Mouse (Mus musculus) embryo, embryonic 11 days (tissue): Measurements from ENCODE around the gene Gm45716.

ENCODE experiments used
- DNase-seq: peaks from one replicate; pipeline ENCODE4 v3.0.0-alpha.2; 2015

Gene Gm45716

DNA sequence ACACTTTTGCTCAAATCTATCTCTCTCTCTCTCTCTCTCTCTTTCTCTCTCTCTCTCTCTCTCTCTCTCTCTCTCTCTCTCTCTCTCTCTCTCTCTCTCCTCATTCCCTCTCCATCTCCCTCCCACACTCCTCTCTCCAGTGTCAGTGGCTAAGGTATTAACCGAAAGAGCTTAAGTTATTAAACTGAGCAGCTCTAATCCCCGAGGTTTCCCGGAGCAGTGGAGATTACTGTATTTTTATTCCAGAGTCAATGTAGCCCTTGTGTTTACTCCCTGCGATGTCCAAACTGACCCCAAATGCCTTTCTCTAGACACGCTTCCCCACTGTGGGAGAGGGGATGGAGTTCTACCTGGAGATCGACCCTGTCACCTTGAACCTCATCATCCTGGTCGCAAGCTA is at the start of gene Gm45716:
TSS of gene Gm45716 (plus strand) at position 243 of the 400 bp plus-strand sequence.
- DNase-seq = no peak

GRCm38 (mm10) chr11:90142393-90142792 is 45.1 kb upstream of the Gm45716 start:
- DNase-seq = no peak

- no peak for DNase-seq
Observed at GRCm38 (mm10) chr11:90142936-90143335, 44.5 kb upstream of the Gm45716 start.

- DNase-seq = no peak
Observed at GRCm38 (mm10) chr11:90146086-90146860, 41.2 kb upstream of the Gm45716 start.

DNA sequence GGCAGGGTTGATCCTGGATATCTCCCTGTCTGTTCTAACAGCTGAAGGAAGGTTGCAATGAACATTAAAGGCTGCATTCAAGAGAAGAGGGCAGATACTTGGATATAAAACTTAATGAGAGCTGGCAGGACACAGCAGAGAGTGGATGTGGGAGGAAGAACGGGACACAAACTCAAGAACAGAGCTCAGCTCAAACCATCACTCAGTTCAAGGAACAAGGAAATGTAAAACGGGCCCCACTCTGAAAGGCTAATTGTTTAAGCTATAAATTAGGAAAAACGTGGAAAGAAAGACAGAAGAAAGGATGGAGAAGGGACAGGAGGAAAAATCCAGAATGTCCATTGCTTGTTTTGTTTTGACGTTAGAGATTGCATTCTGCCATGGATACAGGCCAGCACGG is 32.4 kb upstream of the Gm45716 start:
- no peak for DNase-seq

- DNase-seq = peak; percentile 28
Observed at GRCm38 (mm10) chr11:90155466-90155865, 32.0 kb upstream of the Gm45716 start.

DNA sequence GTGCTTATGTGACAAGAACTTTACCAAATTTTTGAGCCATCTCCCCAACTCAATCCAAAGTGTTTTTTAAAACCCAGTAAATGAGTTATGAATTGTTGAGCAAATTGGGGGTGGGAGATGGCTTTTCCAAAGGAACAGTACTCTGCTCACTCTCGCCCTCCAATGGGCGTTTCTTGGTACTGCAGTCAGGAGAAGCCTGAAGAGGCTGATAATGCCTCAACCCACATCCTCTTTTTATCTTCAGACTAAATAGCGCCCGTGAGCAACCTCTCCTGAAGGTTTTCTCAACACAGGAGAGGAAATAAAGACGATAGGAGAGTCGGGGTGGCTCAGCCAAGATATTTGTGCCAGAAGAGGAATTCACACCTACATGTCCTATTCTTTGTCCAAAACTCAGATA is 19.7 kb upstream of the Gm45716 start:
- DNase-seq = peak; percentile 36

DNA sequence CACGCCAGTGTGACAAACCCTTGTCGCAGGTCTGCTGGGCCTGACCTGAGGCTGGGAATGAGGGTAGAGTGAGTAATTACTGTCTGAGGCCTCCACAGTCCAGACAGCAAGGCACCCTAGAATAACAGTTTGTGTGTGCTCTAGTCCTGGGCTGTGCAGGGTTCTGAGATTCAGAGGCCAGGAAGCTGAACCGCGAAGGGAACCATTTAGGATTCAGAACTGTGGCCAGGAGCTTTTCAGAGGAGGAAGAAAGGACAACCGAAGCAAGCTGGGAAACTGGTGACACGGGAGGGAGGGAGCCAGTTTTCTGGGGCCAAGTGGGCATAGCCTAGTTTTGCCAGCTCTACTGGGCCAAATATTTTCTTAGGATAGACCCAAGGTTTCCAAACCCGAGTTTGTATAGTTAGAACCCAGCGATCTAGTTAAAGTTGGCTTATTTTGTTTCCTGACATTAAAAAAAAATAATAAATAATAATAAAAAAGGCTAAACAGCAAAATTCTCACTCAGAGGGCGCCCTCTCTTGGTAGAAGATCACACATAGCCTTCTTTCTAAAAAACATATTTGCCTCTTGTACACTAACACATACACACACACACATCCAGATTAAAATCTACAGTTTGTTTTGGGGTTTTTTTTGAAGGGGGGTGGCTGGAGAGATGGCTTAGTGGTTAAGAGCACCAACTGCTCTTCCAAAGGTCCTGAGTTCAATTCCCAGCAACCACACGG is 19.0 kb upstream of the Gm45716 start:
- no peak for DNase-seq

GRCm38 (mm10) chr11:90169200-90170013 is 18.1 kb upstream of the Gm45716 start:
- DNase-seq = no peak

GRCm38 (mm10) chr11:90170014-90170320 is 17.5 kb upstream of the Gm45716 start:
- peak; percentile 89 for DNase-seq

DNA sequence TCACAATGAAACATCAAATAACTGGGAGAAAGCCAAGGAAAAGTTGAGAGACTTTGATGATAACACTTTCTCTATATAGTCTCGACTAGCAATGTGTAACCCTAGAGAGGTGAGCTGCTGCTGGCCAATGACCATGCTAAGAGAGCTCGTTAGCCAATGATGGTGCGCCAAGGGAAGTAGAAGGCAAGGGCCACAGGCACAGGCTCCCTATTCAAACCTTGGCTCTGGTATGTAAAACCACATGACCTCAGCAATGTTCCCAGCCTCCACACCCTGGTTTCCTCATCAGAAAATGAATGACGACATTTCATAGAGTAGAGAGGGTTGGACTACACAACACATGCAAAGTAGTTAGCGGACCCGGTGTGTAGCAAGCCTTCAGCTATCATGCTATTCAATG is 15.2 kb upstream of the Gm45716 start:
- no peak for DNase-seq

DNA sequence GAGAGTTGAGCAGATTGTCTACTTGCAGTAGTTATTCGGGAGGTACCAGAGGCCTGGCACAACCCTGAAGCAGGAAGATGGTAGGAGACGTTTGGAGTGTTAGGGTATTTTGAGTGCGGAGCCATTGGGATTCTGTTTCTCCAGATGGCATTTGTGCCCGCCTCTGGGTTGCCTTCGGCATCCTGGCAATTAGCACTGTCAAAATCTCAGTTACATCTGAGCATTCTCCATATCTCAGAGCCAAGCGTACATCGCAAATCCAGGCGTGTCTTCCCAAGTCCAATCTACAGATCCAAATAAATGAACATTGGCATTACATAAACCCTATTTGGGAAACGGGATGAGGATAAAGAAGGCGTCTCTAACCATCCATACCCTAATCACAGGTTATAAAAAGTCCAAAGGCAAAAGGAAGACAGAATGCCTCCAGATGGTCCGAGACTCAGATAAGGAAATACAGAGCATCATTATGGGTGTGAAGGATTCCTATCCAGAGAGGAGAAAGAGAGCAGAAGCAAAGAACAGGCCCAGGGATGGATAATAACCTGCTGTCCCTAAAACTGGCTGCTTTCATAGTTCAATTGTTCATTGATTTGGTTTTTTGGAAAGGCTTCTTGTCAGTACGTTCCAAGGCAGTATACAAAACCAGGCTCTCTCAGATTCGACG is 11.7 kb upstream of the Gm45716 start:
- DNase-seq = no peak

GRCm38 (mm10) chr11:90177389-90177788 is 10.1 kb upstream of the Gm45716 start:
- no peak for DNase-seq

DNA sequence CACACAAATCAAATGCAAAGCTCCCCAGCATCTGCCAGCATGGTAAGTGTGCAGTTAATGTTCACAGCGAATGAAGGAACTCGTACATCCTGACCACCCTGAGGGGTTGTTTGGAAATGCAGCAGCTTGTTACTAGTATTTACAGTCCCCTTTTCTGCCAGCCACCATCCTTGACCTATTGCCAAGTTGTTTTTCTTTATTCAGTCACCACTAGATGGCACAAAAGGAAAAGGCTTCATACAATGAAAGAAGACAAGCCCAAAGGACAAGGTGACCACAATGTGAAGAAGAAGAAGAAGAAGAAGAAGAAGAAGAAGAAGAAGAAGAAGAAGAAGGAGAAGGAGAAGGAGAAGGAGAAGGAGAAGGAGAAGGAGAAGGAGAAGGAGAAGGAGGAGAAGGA is 4.1 kb upstream of the Gm45716 start:
- DNase-seq = peak; percentile 58

GRCm38 (mm10) chr11:90184756-90185155 is 2.7 kb upstream of the Gm45716 start:
- no peak for DNase-seq

GRCm38 (mm10) chr11:90190156-90190555 is 2.7 kb downstream of the Gm45716 start:
- DNase-seq = no peak

DNA sequence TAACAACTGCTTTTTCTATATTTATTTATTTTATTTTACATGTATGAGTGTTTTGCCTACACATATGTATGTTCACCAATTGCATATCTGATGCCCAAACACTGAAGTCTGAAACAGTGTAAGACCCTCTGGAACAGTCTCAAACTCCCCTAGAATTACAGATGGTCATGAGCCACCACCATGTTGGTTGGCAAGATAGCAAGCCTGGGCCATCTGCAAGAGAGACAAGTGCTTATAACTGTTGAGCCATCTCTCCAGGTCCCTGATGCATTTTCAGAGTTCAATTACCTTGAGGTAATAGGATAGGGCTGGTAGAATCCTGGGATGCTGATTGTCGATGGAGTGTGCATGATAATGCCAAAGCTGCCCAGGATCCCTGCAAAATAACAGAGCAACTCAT is 7.5 kb downstream of the Gm45716 start:
- no peak for DNase-seq

DNA sequence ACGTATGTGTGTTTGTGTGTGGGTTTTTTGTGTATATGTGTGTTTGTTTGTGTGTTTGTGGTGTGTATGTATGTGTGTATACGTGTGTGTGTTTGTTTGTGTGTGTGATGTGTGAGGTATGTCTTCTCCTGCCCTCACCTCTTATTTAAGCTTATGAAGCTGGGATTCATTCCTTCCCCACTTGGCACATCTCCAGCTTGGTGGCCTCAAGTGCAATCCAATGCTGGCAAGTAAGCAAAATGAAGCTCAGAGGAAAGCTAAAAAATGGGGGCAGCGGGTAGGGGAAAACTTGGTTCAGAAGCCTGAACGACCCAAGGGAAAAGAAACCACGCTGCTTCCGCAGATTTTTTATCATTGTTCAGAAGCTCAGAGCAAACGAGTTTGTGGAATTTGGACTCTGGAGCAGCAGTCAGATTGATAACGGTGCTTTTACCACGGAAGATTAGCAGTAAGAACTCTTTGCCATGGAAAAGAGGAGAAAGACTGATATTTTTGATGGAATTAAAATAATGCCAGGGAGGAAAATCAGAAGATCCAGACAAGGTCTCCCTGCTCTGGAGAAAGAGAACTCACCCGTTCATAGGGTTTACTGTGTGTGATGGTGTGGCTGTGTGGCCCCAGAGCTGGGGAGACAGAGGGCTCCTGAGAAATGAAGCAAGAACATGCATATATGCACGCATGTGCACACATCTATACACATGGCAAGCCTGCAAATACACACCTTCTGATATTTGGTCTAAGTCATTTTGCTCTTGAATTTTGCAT is 8.5 kb downstream of the Gm45716 start:
- no peak for DNase-seq

GRCm38 (mm10) chr11:90196521-90197215 is 9.2 kb downstream of the Gm45716 start:
- DNase-seq = no peak

DNA sequence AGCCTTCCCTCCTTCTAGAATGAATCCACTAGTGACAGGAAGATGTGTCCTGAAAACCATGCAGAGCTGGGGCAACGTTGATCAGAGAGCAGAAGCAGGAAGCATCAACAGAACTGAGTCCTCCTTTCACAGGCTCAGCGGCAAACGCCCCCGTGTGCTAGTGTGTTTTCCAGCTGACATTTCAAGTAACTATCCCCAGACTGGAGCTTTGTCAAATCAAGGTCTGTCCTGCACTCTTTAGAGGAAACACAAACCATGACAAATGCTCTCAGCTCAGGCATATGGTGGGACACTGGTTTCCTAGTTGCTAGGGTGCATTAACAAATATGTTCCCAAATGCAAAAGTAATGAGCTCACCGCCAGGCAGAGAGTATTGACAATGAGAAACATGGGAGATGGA is 10.6 kb downstream of the Gm45716 start:
- peak; percentile 12 for DNase-seq

DNA sequence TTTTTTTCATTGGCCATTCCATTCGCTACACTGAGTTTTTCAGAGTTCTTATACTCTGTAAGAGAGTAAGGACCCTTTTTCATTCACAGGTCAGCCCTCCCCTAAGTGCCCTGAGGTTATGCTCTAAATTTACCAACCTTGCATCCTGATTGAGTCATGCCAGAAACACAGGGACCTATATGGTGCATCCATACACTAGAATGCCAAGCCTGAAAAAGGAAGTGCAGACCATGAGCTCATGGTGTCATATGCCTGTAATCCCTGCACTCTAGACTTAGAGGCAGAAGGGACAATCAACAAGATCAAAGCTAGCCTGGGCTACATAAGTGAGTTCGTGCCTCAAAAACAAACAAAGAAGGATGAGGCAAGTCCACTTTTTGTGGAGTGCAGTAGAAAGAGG is 13.3 kb downstream of the Gm45716 start:
- DNase-seq = no peak

DNA sequence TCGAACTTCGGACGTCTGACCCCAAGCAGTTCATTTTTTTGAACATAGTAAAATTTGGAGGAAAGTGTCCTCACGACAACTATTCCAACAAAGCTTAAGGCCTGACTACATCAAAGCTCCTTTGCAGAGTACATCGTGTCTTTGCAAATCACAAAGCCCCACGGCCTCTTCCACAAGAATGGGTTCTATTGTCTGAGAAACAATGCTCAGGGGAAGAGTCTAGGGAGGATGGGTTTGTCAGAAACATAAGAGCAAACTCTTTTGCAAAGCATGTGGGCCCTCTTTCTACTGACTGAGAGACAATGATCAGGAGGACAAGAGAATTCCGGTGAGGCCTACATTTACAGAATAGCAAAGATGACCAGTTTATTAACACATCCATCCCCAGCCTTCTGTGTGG is 26.8 kb downstream of the Gm45716 start:
- no peak for DNase-seq
